Mouse (Mus musculus) C2C12 (cell line): ENCODE data around the gene Upf2. TPM values are rescaled to one million over a fixed set of nuclear protein-coding genes. Genes with fewer than 3 reads are reported as not detected.

Experiments
- H3K27me3 ChIP-seq: one replicate; pipeline ENCODE4 v1.6.1; 2011; ENCODE audit not compliant: control insufficient read depth, insufficient read depth, insufficient read length
- H3K36me3 ChIP-seq: one replicate; pipeline ENCODE4 v1.6.1; 2011; ENCODE audit not compliant: control insufficient read depth, insufficient read depth
- H3K4me3 ChIP-seq: one replicate; pipeline ENCODE4 v1.5.1; 2011; ENCODE audit warnings: mild to moderate bottlenecking, control low read depth; ENCODE audit not compliant: poor library complexity, insufficient read depth, severe bottlenecking
- H3K79me2 ChIP-seq: one replicate; pipeline ENCODE4 v1.6.1; 2011; ENCODE audit not compliant: control insufficient read depth, insufficient read depth
- H3K79me3 ChIP-seq: one replicate; pipeline ENCODE4 v1.6.1; 2011; ENCODE audit warnings: low read depth, control low read depth
- H3ac ChIP-seq: one replicate; pipeline ENCODE3; 2011; ENCODE audit warnings: low read depth; ENCODE audit not compliant: control insufficient read depth, insufficient read length
- CEBPB ChIP-seq: IDR thresholded peaks from one replicate; pipeline ENCODE4 v1.6.1; 2011; ENCODE audit warnings: low read depth, mild to moderate bottlenecking, control low read depth, moderate library complexity
- CTCF ChIP-seq: IDR thresholded peaks from one replicate; pipeline ENCODE4 v1.5.1; 2011; ENCODE audit not compliant: control insufficient read depth, insufficient read depth, insufficient read length
- FOSL1 ChIP-seq: IDR thresholded peaks from one replicate; pipeline ENCODE4 v1.8.0; 2011; ENCODE audit warnings: mild to moderate bottlenecking, low read length; ENCODE audit not compliant: poor library complexity, insufficient read depth, severe bottlenecking
- MAX ChIP-seq: IDR thresholded peaks from one replicate; pipeline ENCODE4 v1.6.1; 2011; ENCODE audit warnings: mild to moderate bottlenecking, control low read depth
- MYOD1 ChIP-seq: IDR thresholded peaks from one replicate; pipeline ENCODE4 v1.6.1; 2011; ENCODE audit warnings: low read depth; ENCODE audit not compliant: control insufficient read depth, insufficient read length
- MYOG ChIP-seq: IDR thresholded peaks from one replicate; pipeline ENCODE4 v1.6.1; 2011; ENCODE audit not compliant: control insufficient read depth, insufficient read length; ENCODE audit errors: extremely low read depth
- USF1 ChIP-seq: IDR thresholded peaks from one replicate; pipeline ENCODE4 v1.6.1; 2011; ENCODE audit warnings: low read depth, mild to moderate bottlenecking, control low read depth, moderate library complexity
- polyA plus RNA-seq: library from polyadenylated mRNA; unstranded; fragments of >200 nt; fragmentation: generic; extraction: Trizol; gene quantifications from one replicate; pipeline ENCODE4 v1.2.1, GENCODE M21; 2012; ENCODE audit warnings: missing spikeins

The Upf2 gene
- polyA plus RNA-seq, 1 experiment, result 5.1 TPM

GRCm38 (mm10) chr2:6060071-6060804 lies 109.0 kb downstream of the Upf2 start:
- no peaks in the 10 kb centered on the region for H3K27me3 ChIP-seq
- peaks cover 13% of the 10 kb centered on the region for H3K36me3 ChIP-seq
- no peak overlapping the region for H3ac ChIP-seq
- TF ChIP-seq CEBPB (no peak), USF1 (no peak), CTCF (no peak), MYOD1 (no peak), MAX (no peak)
- no peaks in the 10 kb centered on the region for H3K79me2 ChIP-seq
- no peak overlapping the region for H3K4me3 ChIP-seq
- H3K79me3 ChIP-seq, result no peaks in the 10 kb centered on the region

DNA sequence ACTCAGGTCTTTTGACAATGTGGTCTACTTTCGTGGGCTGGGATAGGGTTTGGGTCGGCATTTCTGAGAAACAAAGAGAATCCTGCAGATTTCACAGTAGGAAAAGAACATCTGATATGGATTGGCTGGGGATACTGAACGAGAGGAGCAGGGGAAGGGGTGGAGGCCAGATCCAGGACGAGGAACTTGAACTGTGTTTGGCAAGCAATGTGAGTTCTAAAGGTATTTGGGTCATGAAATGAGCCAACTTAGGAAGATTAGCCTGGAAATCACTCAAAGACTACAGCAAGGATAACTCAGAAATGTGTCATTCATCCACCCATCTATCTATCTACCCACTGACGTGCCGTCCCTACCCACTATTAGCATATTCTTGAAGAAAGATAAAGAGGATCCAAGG lies 116.1 kb downstream of the Upf2 start:
- TF ChIP-seq MYOG (no peak), USF1 (no peak), FOSL1 (no peak), MYOD1 (no peak), CEBPB (no peak), MAX (no peak), CTCF (no peak)
- no peak overlapping the region for H3ac ChIP-seq
- H3K4me3 ChIP-seq, result no peak overlapping the region
- H3K79me2 ChIP-seq, result no peaks in the 10 kb centered on the region
- H3K36me3 ChIP-seq, result no peaks in the 10 kb centered on the region
- H3K27me3 ChIP-seq, result no peaks in the 10 kb centered on the region
- no peaks in the 10 kb centered on the region for H3K79me3 ChIP-seq

- TF ChIP-seq FOSL1, result no peak
- no peak for TF ChIP-seq MYOG
- TF ChIP-seq MYOD1, result no peak
- TF ChIP-seq CTCF, result no peak
- no peak for TF ChIP-seq USF1
- no peak for TF ChIP-seq MAX
- TF ChIP-seq CEBPB, result no peak
- Histone ChIP-seq H3ac (no peak overlapping the region), H3K27me3 (no peaks in the 10 kb centered on the region), H3K4me3 (no peak overlapping the region), H3K79me2 (no peaks in the 10 kb centered on the region), H3K36me3 (no peaks in the 10 kb centered on the region), H3K79me3 (no peaks in the 10 kb centered on the region)
These were observed 119.7 kb downstream of the Upf2 start for GRCm38 (mm10) chr2:6070925-6071324.

- Histone ChIP-seq H3K4me3 (no peak overlapping the region), H3K36me3 (no peaks in the 10 kb centered on the region), H3K79me3 (no peaks in the 10 kb centered on the region), H3K27me3 (no peaks in the 10 kb centered on the region), H3ac (no peak overlapping the region), H3K79me2 (no peaks in the 10 kb centered on the region)
- TF ChIP-seq FOSL1 (no peak), CEBPB (no peak), MYOG (no peak), MAX (no peak), MYOD1 (no peak), CTCF (no peak), USF1 (no peak)
These were observed 120.5 kb downstream of the Upf2 start for GRCm38 (mm10) chr2:6071598-6072440.

GRCm38 (mm10) chr2:6072685-6073260 lies 121.5 kb downstream of the Upf2 start:
- H3K27me3 ChIP-seq, result no peaks in the 10 kb centered on the region
- H3ac ChIP-seq, result no peak overlapping the region
- no peak overlapping the region for H3K4me3 ChIP-seq
- TF ChIP-seq MYOD1 (no peak), FOSL1 (no peak), CEBPB (no peak), USF1 (no peak), MYOG (no peak), CTCF (no peak), MAX (no peak)
- H3K36me3 ChIP-seq, result no peaks in the 10 kb centered on the region
- no peaks in the 10 kb centered on the region for H3K79me2 ChIP-seq
- H3K79me3 ChIP-seq, result no peaks in the 10 kb centered on the region
